Mouse (Mus musculus) liver, postnatal 0 days (tissue): Measurements from ENCODE around the gene Psip1. TPM values are rescaled to one million over a fixed set of nuclear protein-coding genes. Genes with fewer than 3 reads are reported as not detected.

ENCODE experiments used
- ATAC-seq: fragments of 200-750 bp; cut with Nextera tagmentation; 2 replicates; pipeline ENCODE4 v1.8.0; 2017; ENCODE audit warnings: mild to moderate bottlenecking, moderate library complexity
- DNase-seq: peaks from one replicate; pipeline ENCODE4 v3.0.0-alpha.2; 2016
- H3K27ac ChIP-seq: fragments of 300-500 bp; sonication (generic); 2 replicates; pipeline ENCODE4 v1.5.1; 2014; ENCODE audit warnings: antibody characterized with exemption, moderate library complexity, mild to moderate bottlenecking, low read depth
- H3K27me3 ChIP-seq: fragments of 300-500 bp; sonication (generic); 2 replicates; pipeline ENCODE4 v1.6.1; 2014; ENCODE audit warnings: low read length, control low read depth, mixed read lengths; ENCODE audit not compliant: insufficient read depth
- H3K36me3 ChIP-seq: fragments of 300-500 bp; sonication (generic); replicated peaks from 2 replicates; pipeline ENCODE4 v1.6.1; 2014; ENCODE audit warnings: mild to moderate bottlenecking, control low read depth, low read length, moderate library complexity, mixed read lengths; ENCODE audit not compliant: insufficient read depth
- H3K4me1 ChIP-seq: fragments of 300-500 bp; sonication (generic); 2 replicates; pipeline ENCODE4 v1.6.1; 2014; ENCODE audit warnings: antibody characterized with exemption, mild to moderate bottlenecking, control low read depth; ENCODE audit not compliant: insufficient read depth
- H3K4me2 ChIP-seq: fragments of 300-500 bp; sonication (generic); 2 replicates; pipeline ENCODE4 v1.6.1; 2014; ENCODE audit warnings: low read depth, mild to moderate bottlenecking, low read length, moderate library complexity, mixed read lengths
- H3K4me3 ChIP-seq: fragments of 300-500 bp; sonication (generic); 2 replicates; pipeline ENCODE4 v1.5.1; 2014; ENCODE audit warnings: low read depth, low read length
- H3K9ac ChIP-seq: fragments of 300-500 bp; sonication (generic); replicated peaks from 2 replicates; pipeline ENCODE4 v1.6.1; 2014; ENCODE audit warnings: mild to moderate bottlenecking, moderate library complexity
- H3K9me3 ChIP-seq: fragments of 300-500 bp; sonication (generic); 2 replicates; pipeline ENCODE4 v1.6.1; 2016; ENCODE audit warnings: mild to moderate bottlenecking, control low read depth, low read length, mixed read lengths
- CTCF ChIP-seq: sonication (generic); IDR thresholded peaks from 2 replicates; pipeline ENCODE4 v1.5.1; 2016; ENCODE audit warnings: antibody characterized with exemption, low read depth
- EP300 ChIP-seq: IDR thresholded peaks from 2 replicates; pipeline ENCODE4 v1.6.1; 2016; ENCODE audit warnings: antibody characterized with exemption, low read depth, mild to moderate bottlenecking
- WGBS: fragments of 180-500 bp; shearing (Covaris S2); extraction: QIAGEN DNeasy Blood & Tissue Kit; methylation state at CpG from one replicate; pipeline ENCODE4 v1.1.7; 2014; ENCODE audit not compliant: insufficient replicate concordance; 5-methylcytosine and 5-hydroxymethylcytosine counted together
- polyA plus RNA-seq: library from polyadenylated mRNA; unstranded; fragments of >200 nt; fragmentation: Nextera tagmentation; extraction: Ambion mirVana; gene quantifications from 2 replicates; pipeline ENCODE4 v1.2.1, GENCODE M21; 2015

The Psip1 gene
- polyA plus RNA-seq, 1 experiment from 2014 or later, result 30.1 TPM

- Histone ChIP-seq H3K27me3 (no peaks in the 10 kb centered on the region), H3K9ac (peak overlapping the region; percentile 42; the same call in 1 of the 2 replicates), H3K4me3 (peak overlapping the region; percentile 71), H3K27ac (peak overlapping the region; percentile 87; the same call in 1 of the 2 replicates), H3K36me3 (no peaks in the 10 kb centered on the region), H3K4me1 (peaks cover 13% of the 10 kb centered on the region; the same call in 1 of the 2 replicates), H3K4me2 (peak overlapping the region; percentile 95), H3K9me3 (no peaks in the 10 kb centered on the region)
- 24% methylated on average over 13 of the region's 13 CpGs for WGBS
- ATAC-seq (no peak), DNase-seq (no peak)
- TF ChIP-seq EP300 (no peak), CTCF (no peak)
Observed at GRCm38 (mm10) chr4:83526270-83526987, 40.2 kb upstream of the Psip1 start.

- 0% methylated on average over 18 of the region's 18 CpGs for WGBS
- DNase-seq, result no peak
- H3K4me3 ChIP-seq, result peak overlapping the region; percentile 71
Observed at GRCm38 (mm10) chr4:83525690-83526055, 39.4 kb upstream of the Psip1 start.

GRCm38 (mm10) chr4:83524843-83525689 lies 38.8 kb upstream of the Psip1 start, which contains the start of gene Ccdc171:
Gene Ccdc171 (plus strand): TSS chr4:83525545.
- DNase-seq (peak; percentile 98), ATAC-seq (peak; percentile 99)
- WGBS, result under 1% methylated on average over 61 of the region's 73 CpGs
- H3K36me3 ChIP-seq, result no peaks in the 10 kb centered on the region
- TF ChIP-seq EP300 (no peak), CTCF (peak; percentile 10; the same call in 1 of the 2 replicates)
- H3K4me2 ChIP-seq, result peak within 1 kb of the TSS; percentile 95
- peak within 1 kb of the TSS; percentile 71 for H3K9ac ChIP-seq
- peak within 1 kb of the TSS; percentile 90 for H3K27ac ChIP-seq
- peak within 1 kb of the TSS; percentile 71 for H3K4me3 ChIP-seq
- H3K9me3 ChIP-seq, result no peaks in the 10 kb centered on the region
- peaks cover 13% of the 10 kb centered on the region; the same call in 1 of the 2 replicates for H3K4me1 ChIP-seq
- H3K27me3 ChIP-seq, result no peaks in the 10 kb centered on the region

More at GRCm38 (mm10) chr4:83525690-83526055, 39.4 kb upstream of the Psip1 start:
- Histone ChIP-seq H3K4me1 (peaks cover 13% of the 10 kb centered on the region; the same call in 1 of the 2 replicates), H3K9me3 (no peaks in the 10 kb centered on the region), H3K4me2 (peak overlapping the region; percentile 95), H3K27me3 (no peaks in the 10 kb centered on the region), H3K9ac (peak overlapping the region; percentile 67), H3K36me3 (no peaks in the 10 kb centered on the region), H3K27ac (peak overlapping the region; percentile 87)
- no peak for TF ChIP-seq CTCF
- TF ChIP-seq EP300, result no peak
- ATAC-seq, result peak; percentile 49

- Histone ChIP-seq H3K27me3 (no peaks in the 10 kb centered on the region), H3K4me3 (peak overlapping the region; percentile 71), H3K36me3 (no peaks in the 10 kb centered on the region), H3K27ac (peak overlapping the region; percentile 90), H3K4me2 (peak overlapping the region; percentile 95), H3K9ac (peak overlapping the region; percentile 71; the same call in 1 of the 2 replicates), H3K9me3 (no peaks in the 10 kb centered on the region), H3K4me1 (peaks cover 13% of the 10 kb centered on the region; the same call in 1 of the 2 replicates)
- WGBS, result 12% methylated on average over 6 of the region's 6 CpGs
- no peak for DNase-seq
- no peak for ATAC-seq
- TF ChIP-seq EP300 (0 out of 2 replicates have a peak, but pooled peaks have one; percentile 30), CTCF (no peak)
Observed at GRCm38 (mm10) chr4:83524456-83524842, 38.2 kb upstream of the Psip1 start.

DNA sequence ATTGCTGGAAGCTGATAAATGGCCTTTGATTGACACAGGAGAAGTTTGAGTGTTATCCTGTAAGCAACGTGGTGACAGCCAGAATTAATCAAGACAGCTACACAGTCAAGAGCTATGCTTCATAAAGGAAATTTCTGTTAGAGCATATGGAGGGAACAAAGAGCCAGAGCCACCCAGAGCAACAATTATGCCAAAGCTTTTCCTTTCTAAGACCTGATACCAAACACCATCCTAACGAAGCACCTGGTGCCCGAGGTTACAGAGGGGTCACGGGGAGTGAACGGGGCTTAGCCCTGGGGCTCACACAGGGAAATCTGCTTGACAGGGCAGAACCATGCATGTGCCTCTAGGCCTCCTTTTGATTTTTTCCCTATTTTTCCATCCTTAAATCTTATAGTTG lies 35.8 kb upstream of the Psip1 start:
- TF ChIP-seq CTCF, result no peak
- TF ChIP-seq EP300, result no peak
- Histone ChIP-seq H3K4me1 (peaks cover 13% of the 10 kb centered on the region; the same call in 1 of the 2 replicates), H3K36me3 (no peaks in the 10 kb centered on the region), H3K4me2 (no peak overlapping the region), H3K27ac (no peak overlapping the region), H3K9ac (no peak overlapping the region), H3K9me3 (no peaks in the 10 kb centered on the region), H3K4me3 (no peak overlapping the region), H3K27me3 (no peaks in the 10 kb centered on the region)
- 58% methylated on average over 5 of the region's 5 CpGs for WGBS
- DNase-seq, result no peak
- ATAC-seq, result no peak

DNA sequence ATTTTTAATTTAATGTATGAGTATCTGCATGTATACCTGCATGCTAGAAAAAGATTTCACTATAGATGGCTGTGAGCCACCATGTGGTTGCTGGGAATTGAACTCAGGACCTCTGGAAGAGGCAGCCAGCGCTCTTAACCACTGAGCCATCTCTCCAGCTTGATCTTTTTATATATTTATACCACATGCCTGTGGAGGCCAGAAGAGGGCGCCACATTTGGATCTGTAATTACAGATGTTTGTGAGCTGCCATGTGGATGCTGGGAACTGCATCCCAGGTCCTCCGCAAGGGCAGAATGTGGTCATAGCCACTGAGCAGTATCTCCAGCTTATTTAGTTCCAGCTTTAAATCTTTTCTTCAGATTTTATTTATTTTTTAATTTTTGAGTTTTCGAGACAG lies 34.0 kb upstream of the Psip1 start:
- H3K27me3 ChIP-seq, result no peaks in the 10 kb centered on the region
- ATAC-seq (no peak), DNase-seq (peak; percentile 29)
- no peaks in the 10 kb centered on the region for H3K9me3 ChIP-seq
- H3K9ac ChIP-seq, result no peak overlapping the region
- H3K4me2 ChIP-seq, result no peak overlapping the region
- TF ChIP-seq CTCF, result peak; percentile 49
- no peak for TF ChIP-seq EP300
- H3K36me3 ChIP-seq, result no peaks in the 10 kb centered on the region
- peaks cover 4% of the 10 kb centered on the region; the same call in 1 of the 2 replicates for H3K4me1 ChIP-seq
- no peak overlapping the region for H3K27ac ChIP-seq
- WGBS, result 83% methylated on average over 4 of the region's 4 CpGs
- H3K4me3 ChIP-seq, result no peak overlapping the region
